Mouse (Mus musculus) cortical plate, adult 2 months (tissue): ENCODE results near the gene Gm49391. TPM values are rescaled to one million over a fixed set of nuclear protein-coding genes. Genes with fewer than 3 reads are reported as not detected.
"Not testable (repeated sequence)": the region's sequence is repeated elsewhere in the genome, so short reads cannot be mapped to it uniquely, and the experiment has no call there.

Experiments
- H3K27ac ChIP-seq: fragments of 200-500 bp; 2 replicates; pipeline ENCODE4 v1.5.1; 2012; ENCODE audit warnings: low read length, control low read depth, inconsistent platforms; ENCODE audit not compliant: insufficient read depth
- H3K4me1 ChIP-seq: fragments of 200-500 bp; 2 replicates; pipeline ENCODE4 v1.6.1; 2011; ENCODE audit warnings: low read length; ENCODE audit not compliant: control insufficient read depth, insufficient read depth
- H3K4me3 ChIP-seq: fragments of 200-500 bp; 2 replicates; pipeline ENCODE4 v1.5.1; 2011; ENCODE audit warnings: mild to moderate bottlenecking, low read length, control low read depth; ENCODE audit not compliant: insufficient read depth
- CTCF ChIP-seq: fragments of 200-500 bp; IDR thresholded peaks from 2 replicates; pipeline ENCODE4 v1.5.1; 2011; ENCODE audit warnings: mild to moderate bottlenecking, control low read depth, low read length; ENCODE audit not compliant: insufficient read depth; ENCODE audit errors: extremely low read depth
- POLR2A ChIP-seq: fragments of 200-500 bp; IDR thresholded peaks from 2 replicates; pipeline ENCODE4 v1.6.1; 2011; ENCODE audit warnings: mild to moderate bottlenecking, low read length, control low read depth; ENCODE audit not compliant: insufficient read depth; ENCODE audit errors: extremely low read depth
- polyA plus RNA-seq: library from polyadenylated mRNA; depleted of rRNA; stranded (reverse); fragments of >200 nt; gene quantifications from 2 replicates; pipeline ENCODE4 v1.2.3, GENCODE M21; 2012; rRNA removed

Gm49391 gene
- polyA plus RNA-seq, result 1.7 and 2.5 TPM in 2 replicates

DNA sequence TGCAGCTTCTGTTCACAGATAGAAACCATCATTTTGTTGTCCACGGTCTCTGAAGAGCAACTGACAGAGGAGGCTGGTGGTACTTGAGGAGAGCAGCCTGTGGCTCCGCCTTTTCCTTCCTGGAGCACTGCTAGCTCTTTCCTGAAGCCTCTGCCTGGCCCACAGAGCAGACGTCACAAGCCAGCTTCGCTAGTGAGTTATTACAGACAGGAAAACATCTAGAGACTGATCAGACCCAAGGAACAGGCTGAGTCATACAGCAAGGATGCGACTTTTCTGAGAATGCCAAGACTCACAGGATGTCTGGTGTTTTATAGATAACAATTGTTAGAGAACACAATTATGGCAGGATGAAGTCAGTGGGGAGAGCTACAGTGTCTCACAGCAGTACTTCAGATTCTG is at the start of gene Gm49391, which contains the start of gene Ctla2a:
Gene Gm49391, minus strand, starts transcription at position 72 of the 402 bp plus-strand sequence.
Gene Ctla2a, minus strand, starts transcription at position 126 of the 402 bp plus-strand sequence.
- Histone ChIP-seq H3K27ac (peak within 1 kb of the TSS; percentile 56; the same call in 1 of the 2 replicates), H3K4me1 (no peaks in the 10 kb centered on the region), H3K4me3 (no peak within 1 kb of the TSS)
- no peak for TF ChIP-seq CTCF
- no peak for TF ChIP-seq POLR2A

DNA sequence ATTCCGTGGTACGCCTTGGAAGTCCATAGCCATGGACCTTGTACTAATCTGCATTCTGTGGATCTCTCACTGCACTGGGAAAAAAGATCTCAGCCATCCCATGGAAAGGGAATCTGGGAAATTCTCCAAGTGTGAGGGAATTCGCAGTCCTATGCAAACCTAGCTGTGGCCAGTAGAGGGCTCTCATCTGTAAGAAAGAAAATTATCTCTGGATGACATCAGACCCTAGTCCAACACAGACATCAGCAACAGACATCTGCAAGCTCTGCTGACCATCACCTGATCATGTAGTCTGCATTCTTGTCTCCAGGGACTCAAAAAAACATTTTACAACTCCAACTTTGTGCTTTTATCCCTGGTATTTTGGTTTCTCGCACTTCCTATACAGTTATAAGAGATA is 35.9 kb upstream of the Gm49391 start:
- H3K4me3 ChIP-seq, H3K27ac ChIP-seq, H3K4me1 ChIP-seq: not testable (repeated sequence)

DNA sequence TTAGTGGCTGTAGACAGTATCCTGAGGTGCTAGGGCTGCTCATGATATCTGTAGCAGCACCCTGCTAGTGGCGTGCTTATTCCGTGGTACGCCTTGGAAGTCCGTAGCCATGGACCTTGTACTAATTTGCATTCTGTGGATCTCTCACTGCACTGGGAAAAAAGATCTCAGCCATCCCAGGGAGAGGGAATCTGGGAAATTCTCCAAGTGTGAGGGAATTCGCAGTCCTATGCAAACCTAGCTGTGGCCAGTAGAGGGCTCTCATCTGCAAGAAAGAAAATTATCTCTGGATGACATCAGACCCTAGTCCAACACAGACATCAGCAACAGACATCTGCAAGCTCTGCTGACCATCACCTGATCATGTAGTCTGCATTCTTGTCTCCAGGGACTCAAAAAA is 27.6 kb upstream of the Gm49391 start:
- not testable (repeated sequence) for H3K4me3 ChIP-seq, H3K4me1 ChIP-seq, H3K27ac ChIP-seq

- H3K4me1 ChIP-seq, result no peaks in the 10 kb centered on the region
- H3K4me3 ChIP-seq, result no peak overlapping the region
- TF ChIP-seq POLR2A (no peak), CTCF (no peak)
- no peak overlapping the region for H3K27ac ChIP-seq
Measured at GRCm38 (mm10) chr13:60961706-60962105, 25.3 kb upstream of the Gm49391 start.

GRCm38 (mm10) chr13:60941884-60942283 is 5.5 kb upstream of the Gm49391 start, which contains the start of gene Tpbpa:
Tpbpa (minus strand) TSS chr13:60941984.
- H3K27ac ChIP-seq, H3K4me1 ChIP-seq, H3K4me3 ChIP-seq: not testable (repeated sequence)

DNA sequence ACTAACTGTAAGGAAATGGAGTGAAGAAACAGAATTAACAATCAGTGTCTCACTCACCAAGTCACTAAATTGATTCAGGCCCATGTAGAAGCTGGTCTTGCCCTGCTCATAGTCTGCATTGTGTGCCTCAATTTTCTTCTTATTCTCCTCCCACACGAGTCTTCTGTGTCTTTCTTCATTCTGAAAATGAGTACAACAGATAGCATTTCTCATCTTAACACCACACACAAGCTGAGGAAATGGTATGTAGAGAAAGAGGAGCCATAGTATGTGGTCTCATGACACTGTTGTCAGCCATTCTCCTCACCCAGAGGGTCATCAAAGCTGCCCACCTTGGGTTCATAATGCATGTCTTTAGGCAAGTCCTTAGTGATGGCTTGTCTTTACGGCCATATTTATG is 881 bp downstream of the Gm49391 start, which contains the start of gene Gm49393:
Gene Gm49393, minus strand, starts transcription at position 101 of the 400 bp plus-strand sequence.
- not testable (repeated sequence) for H3K27ac ChIP-seq, H3K4me3 ChIP-seq, H3K4me1 ChIP-seq

GRCm38 (mm10) chr13:60904780-60905179 is 31.6 kb downstream of the Gm49391 start, which contains the start of gene Tpbpb:
Tpbpb (minus strand) TSS chr13:60904880.
- not testable (repeated sequence) for H3K4me3 ChIP-seq, H3K27ac ChIP-seq, H3K4me1 ChIP-seq

DNA sequence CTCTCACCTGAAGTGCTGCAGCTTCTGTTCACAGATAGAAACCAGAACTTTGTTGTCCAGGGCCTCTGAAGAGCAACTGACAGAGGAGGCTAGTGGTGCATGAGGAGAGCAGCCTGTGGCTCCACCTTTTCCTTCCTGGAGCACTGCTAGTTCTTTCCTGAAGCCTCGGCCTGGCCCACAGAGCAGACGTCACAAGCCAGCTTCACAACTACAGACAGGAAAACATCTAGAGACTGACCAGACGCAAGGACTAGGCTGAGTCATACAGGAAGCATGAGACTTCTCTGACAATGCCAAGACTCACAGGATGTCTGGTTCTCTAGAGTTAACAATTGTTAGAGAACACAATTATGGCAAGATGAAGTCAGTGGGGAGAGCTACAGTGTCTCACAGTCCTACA is 39.0 kb downstream of the Gm49391 start, which contains the start of gene Ctla2b:
Gene Ctla2b, minus strand, starts transcription at position 120 of the 400 bp plus-strand sequence.
- H3K27ac ChIP-seq, result peak within 1 kb of the TSS; percentile 65; the same call in 1 of the 2 replicates

GRCm38 (mm10) chr13:60896794-60897193 is 39.6 kb downstream of the Gm49391 start, which contains the start of gene Gm49392:
Gm49392 (minus strand) TSS chr13:60896894.
- H3K4me1 ChIP-seq, H3K4me3 ChIP-seq: not testable (repeated sequence)
- H3K27ac ChIP-seq, result peak within 1 kb of the TSS; percentile 65; the same call in 1 of the 2 replicates

More for the DNA sequence above, 39.0 kb downstream of the Gm49391 start, which contains the start of gene Ctla2b:
- TF ChIP-seq POLR2A (no peak), CTCF (no peak)
- H3K4me1 ChIP-seq, result no peaks in the 10 kb centered on the region
- no peak within 1 kb of the TSS for H3K4me3 ChIP-seq

GRCm38 (mm10) chr13:60895406-60896160 is 40.8 kb downstream of the Gm49391 start:
- H3K4me1 ChIP-seq, result no peaks in the 10 kb centered on the region
- H3K27ac ChIP-seq, result no peak overlapping the region
- no peak overlapping the region for H3K4me3 ChIP-seq
- no peak for TF ChIP-seq POLR2A
- TF ChIP-seq CTCF, result no peak

DNA sequence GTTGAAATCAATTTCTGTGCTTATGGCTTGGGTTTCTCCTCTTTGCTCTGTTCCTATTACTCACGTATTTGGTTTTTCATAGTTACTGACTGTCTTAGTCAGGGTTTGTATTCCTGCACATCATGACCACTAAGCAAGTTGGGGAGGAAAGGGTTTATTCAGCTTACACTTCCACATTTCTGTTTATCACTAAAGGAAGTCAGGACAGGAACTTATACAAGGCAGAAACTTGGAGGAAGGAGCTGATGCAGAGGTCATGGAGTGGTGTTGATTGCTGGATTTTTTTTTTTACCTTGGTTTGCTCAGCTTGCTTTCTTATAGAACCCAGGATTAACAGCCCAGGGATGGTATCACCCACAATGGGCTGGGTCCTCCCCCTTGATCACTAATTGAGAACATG is 44.1 kb downstream of the Gm49391 start:
- TF ChIP-seq POLR2A, result no peak
- Histone ChIP-seq H3K4me1 (no peaks in the 10 kb centered on the region), H3K27ac (no peak overlapping the region), H3K4me3 (no peak overlapping the region)
